Mouse (Mus musculus): ENCODE measurements around the gene Sox8. TPM values are rescaled to one million over a fixed set of nuclear protein-coding genes. Genes with fewer than 3 reads are reported as not detected.
A peak's percentile ranks its signal among the peaks of the same experiment; 100 is the strongest.

Sox8 gene
- polyA plus RNA-seq, 1 experiment from 2014 or later = 2.9 TPM

- Histone ChIP-seq H3K4me1 (ENCODE audit: control insufficient read depth, insufficient read depth, low read length) (peaks cover 21% of the 10 kb centered on the region), H3K27ac (ENCODE audit: low read depth, low read length) (no peak overlapping the region), H3K4me2 (no peak overlapping the region), H3K4me3 (ENCODE audit: low read depth, low read length) (no peak overlapping the region), H3K9me3 (replicated peaks; ENCODE audit: control insufficient read depth, low read length) (no peaks in the 10 kb centered on the region), H3K27me3 (ENCODE audit: control insufficient read depth, insufficient read depth, low read length) (peaks cover 34% of the 10 kb centered on the region), H3K36me3 (ENCODE audit: control insufficient read depth, insufficient read depth, low read length) (no peaks in the 10 kb centered on the region), H3K9ac (ENCODE audit: low read depth, low read length) (no peak overlapping the region)
- no peak for ATAC-seq (replicated peaks; ENCODE audit: insufficient number of reproducible peaks, low FRiP score, low TSS enrichment)
- WGBS (ENCODE audit: insufficient replicate concordance) = 74% methylated on average over 17 of the region's 17 CpGs
These were observed 4.5 kb downstream of the Sox8 start for GRCm38 (mm10) chr17:25565860-25566600.

- H3K36me3 ChIP-seq (ENCODE audit: control insufficient read depth, insufficient read depth, low read length) = no peaks in the 10 kb centered on the region
- H3K4me3 ChIP-seq (ENCODE audit: low read depth, low read length) = no peak overlapping the region
- no peak for ATAC-seq (replicated peaks; ENCODE audit: insufficient number of reproducible peaks, low FRiP score, low TSS enrichment)
- H3K27ac ChIP-seq (ENCODE audit: low read depth, low read length) = no peak overlapping the region
- peak overlapping the region; percentile 24; the same call in 1 of the 2 replicates for H3K4me2 ChIP-seq
- peaks cover 21% of the 10 kb centered on the region for H3K4me1 ChIP-seq (ENCODE audit: control insufficient read depth, insufficient read depth, low read length)
- H3K9me3 ChIP-seq (replicated peaks; ENCODE audit: control insufficient read depth, low read length) = no peaks in the 10 kb centered on the region
- no peak overlapping the region for H3K9ac ChIP-seq (ENCODE audit: low read depth, low read length)
- peaks cover 31% of the 10 kb centered on the region for H3K27me3 ChIP-seq (ENCODE audit: control insufficient read depth, insufficient read depth, low read length)
- WGBS (ENCODE audit: insufficient replicate concordance) = 17% methylated on average over 6 of the region's 6 CpGs
These were observed 5.2 kb downstream of the Sox8 start for GRCm38 (mm10) chr17:25565244-25565643.

- 72% methylated on average over 5 of the region's 5 CpGs for WGBS (ENCODE audit: insufficient replicate concordance)
- peaks cover 26% of the 10 kb centered on the region for H3K27me3 ChIP-seq (ENCODE audit: control insufficient read depth, insufficient read depth, low read length)
- no peak for ATAC-seq (replicated peaks; ENCODE audit: insufficient number of reproducible peaks, low FRiP score, low TSS enrichment)
- H3K4me2 ChIP-seq = no peak overlapping the region
- H3K4me3 ChIP-seq (ENCODE audit: low read depth, low read length) = no peak overlapping the region
- no peak overlapping the region for H3K9ac ChIP-seq (ENCODE audit: low read depth, low read length)
- H3K4me1 ChIP-seq (ENCODE audit: control insufficient read depth, insufficient read depth, low read length) = peaks cover 14% of the 10 kb centered on the region
- no peaks in the 10 kb centered on the region for H3K9me3 ChIP-seq (replicated peaks; ENCODE audit: control insufficient read depth, low read length)
- H3K36me3 ChIP-seq (ENCODE audit: control insufficient read depth, insufficient read depth, low read length) = no peaks in the 10 kb centered on the region
- no peak overlapping the region for H3K27ac ChIP-seq (ENCODE audit: low read depth, low read length)
These were observed 6.0 kb downstream of the Sox8 start for GRCm38 (mm10) chr17:25564481-25564880.

GRCm38 (mm10) chr17:25561223-25562028, 9.1 kb downstream of the Sox8 start:
- WGBS (ENCODE audit: insufficient replicate concordance) = 70% methylated on average over 16 of the region's 16 CpGs
- no peak for ATAC-seq (replicated peaks; ENCODE audit: insufficient number of reproducible peaks, low FRiP score, low TSS enrichment)
- Histone ChIP-seq H3K9me3 (replicated peaks; ENCODE audit: control insufficient read depth, low read length) (no peaks in the 10 kb centered on the region), H3K27ac (ENCODE audit: low read depth, low read length) (no peak overlapping the region), H3K4me3 (ENCODE audit: low read depth, low read length) (no peak overlapping the region), H3K27me3 (ENCODE audit: control insufficient read depth, insufficient read depth, low read length) (peaks cover 6% of the 10 kb centered on the region), H3K36me3 (ENCODE audit: control insufficient read depth, insufficient read depth, low read length) (no peaks in the 10 kb centered on the region), H3K9ac (ENCODE audit: low read depth, low read length) (no peak overlapping the region; the same call in 1 of the 2 replicates), H3K4me1 (ENCODE audit: control insufficient read depth, insufficient read depth, low read length) (peaks cover 18% of the 10 kb centered on the region), H3K4me2 (no peak overlapping the region)

- Histone ChIP-seq H3K9ac (ENCODE audit: low read depth, low read length) (peak overlapping the region; percentile 22; the same call in 1 of the 2 replicates), H3K27ac (ENCODE audit: low read depth, low read length) (peak overlapping the region; percentile 71), H3K4me2 (no peak overlapping the region), H3K4me1 (ENCODE audit: control insufficient read depth, insufficient read depth, low read length) (peaks cover 25% of the 10 kb centered on the region), H3K4me3 (ENCODE audit: low read depth, low read length) (no peak overlapping the region), H3K9me3 (replicated peaks; ENCODE audit: control insufficient read depth, low read length) (no peaks in the 10 kb centered on the region), H3K27me3 (ENCODE audit: control insufficient read depth, insufficient read depth, low read length) (peaks cover 7% of the 10 kb centered on the region), H3K36me3 (ENCODE audit: control insufficient read depth, insufficient read depth, low read length) (no peaks in the 10 kb centered on the region)
- 29% methylated on average over 5 of the region's 5 CpGs for WGBS (ENCODE audit: insufficient replicate concordance)
- no peak for ATAC-seq (replicated peaks; ENCODE audit: insufficient number of reproducible peaks, low FRiP score, low TSS enrichment)
These were observed 9.8 kb downstream of the Sox8 start for GRCm38 (mm10) chr17:25560554-25561222.

- no peak overlapping the region for H3K4me2 ChIP-seq
- no peak overlapping the region for H3K4me3 ChIP-seq (ENCODE audit: low read depth, low read length)
- ATAC-seq (replicated peaks; ENCODE audit: insufficient number of reproducible peaks, low FRiP score, low TSS enrichment) = no peak
- 64% methylated on average over 4 of the region's 4 CpGs for WGBS (ENCODE audit: insufficient replicate concordance)
- H3K36me3 ChIP-seq (ENCODE audit: control insufficient read depth, insufficient read depth, low read length) = no peaks in the 10 kb centered on the region
- no peaks in the 10 kb centered on the region for H3K9me3 ChIP-seq (replicated peaks; ENCODE audit: control insufficient read depth, low read length)
- H3K27me3 ChIP-seq (ENCODE audit: control insufficient read depth, insufficient read depth, low read length) = peaks cover 9% of the 10 kb centered on the region
- H3K4me1 ChIP-seq (ENCODE audit: control insufficient read depth, insufficient read depth, low read length) = peaks cover 27% of the 10 kb centered on the region
- H3K27ac ChIP-seq (ENCODE audit: low read depth, low read length) = no peak overlapping the region
- H3K9ac ChIP-seq (ENCODE audit: low read depth, low read length) = no peak overlapping the region
These were observed 10.9 kb downstream of the Sox8 start for GRCm38 (mm10) chr17:25559634-25560033.

GRCm38 (mm10) chr17:25556630-25557354, 13.7 kb downstream of the Sox8 start:
- H3K9me3 ChIP-seq (replicated peaks; ENCODE audit: control insufficient read depth, low read length) = no peaks in the 10 kb centered on the region
- WGBS (ENCODE audit: insufficient replicate concordance) = 12% methylated on average over 21 of the region's 21 CpGs
- no peaks in the 10 kb centered on the region for H3K36me3 ChIP-seq (ENCODE audit: control insufficient read depth, insufficient read depth, low read length)
- peak overlapping the region; percentile 73 for H3K4me2 ChIP-seq
- peak overlapping the region; percentile 48 for H3K9ac ChIP-seq (ENCODE audit: low read depth, low read length)
- no peak overlapping the region for H3K27ac ChIP-seq (ENCODE audit: low read depth, low read length)
- ATAC-seq (replicated peaks; ENCODE audit: insufficient number of reproducible peaks, low FRiP score, low TSS enrichment) = 0 out of 2 replicates have a peak, but pooled peaks have one; percentile 6
- peaks cover 9% of the 10 kb centered on the region; the same call in 1 of the 2 replicates for H3K27me3 ChIP-seq (ENCODE audit: control insufficient read depth, insufficient read depth, low read length)
- peak overlapping the region; percentile 26 for H3K4me3 ChIP-seq (ENCODE audit: low read depth, low read length)
- H3K4me1 ChIP-seq (ENCODE audit: control insufficient read depth, insufficient read depth, low read length) = peaks cover 23% of the 10 kb centered on the region

Measured in heart, embryonic 11.5 days (tissue).